Mouse (Mus musculus) urinary bladder, adult 18-20 months (tissue): ENCODE results near the gene Cfap58.

Experiments used
- DNase-seq, 2 experiments: peaks; one replicate each; pipeline ENCODE4 v3.0.0; 2022; ENCODE audit warnings: low spot score in 2 of 2, mixed read lengths in 2 of 2

The Cfap58 gene

DNA sequence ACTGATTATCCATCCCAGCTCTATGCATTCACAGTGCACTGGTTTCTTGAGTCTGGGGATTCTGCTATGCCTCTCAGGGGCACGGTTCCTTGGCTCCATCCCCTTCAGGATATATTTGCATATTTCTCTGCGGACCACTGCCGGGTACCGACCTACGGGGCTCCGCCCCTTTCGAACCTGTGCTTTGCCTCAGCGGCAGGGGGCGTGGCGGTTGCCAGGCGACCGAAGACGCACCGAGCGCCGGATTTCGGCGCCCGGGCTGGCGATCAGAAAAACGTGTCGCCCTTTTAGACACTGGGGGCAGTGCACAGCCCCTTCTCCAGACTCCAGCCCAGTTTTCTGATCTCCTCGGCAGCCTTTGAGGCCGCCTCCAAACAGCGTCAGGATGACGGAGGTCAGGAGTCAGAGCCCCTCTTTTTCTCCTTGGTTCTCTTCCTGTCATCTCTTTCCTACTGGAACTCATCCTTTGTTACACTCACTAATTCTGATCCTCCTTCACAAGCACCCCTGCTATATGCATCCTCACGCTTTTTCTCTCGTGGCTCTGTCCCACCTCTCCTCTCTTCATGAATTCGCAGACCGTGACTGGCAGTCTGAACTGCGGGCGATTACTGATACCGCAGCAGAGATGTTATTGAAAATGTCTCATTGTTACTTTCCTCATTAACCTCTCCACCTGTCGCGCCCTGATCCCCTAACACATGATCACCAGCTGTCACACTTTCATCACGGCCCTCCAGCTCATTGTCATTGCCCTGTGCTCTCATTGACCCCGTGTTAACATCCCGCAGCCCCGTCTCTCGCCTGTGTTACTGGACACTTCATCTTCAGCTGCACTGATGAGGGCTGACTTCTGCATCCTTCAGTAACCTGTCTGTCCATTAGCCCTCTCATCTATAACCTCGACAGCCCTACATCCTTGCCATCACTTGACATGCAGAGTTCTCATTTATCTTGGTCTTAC, at the start of gene Cfap58:
Gene Cfap58, plus strand, starts transcription at position 233 of the 964 bp plus-strand sequence.
- peak; percentile 20 to 40 for DNase-seq

DNA sequence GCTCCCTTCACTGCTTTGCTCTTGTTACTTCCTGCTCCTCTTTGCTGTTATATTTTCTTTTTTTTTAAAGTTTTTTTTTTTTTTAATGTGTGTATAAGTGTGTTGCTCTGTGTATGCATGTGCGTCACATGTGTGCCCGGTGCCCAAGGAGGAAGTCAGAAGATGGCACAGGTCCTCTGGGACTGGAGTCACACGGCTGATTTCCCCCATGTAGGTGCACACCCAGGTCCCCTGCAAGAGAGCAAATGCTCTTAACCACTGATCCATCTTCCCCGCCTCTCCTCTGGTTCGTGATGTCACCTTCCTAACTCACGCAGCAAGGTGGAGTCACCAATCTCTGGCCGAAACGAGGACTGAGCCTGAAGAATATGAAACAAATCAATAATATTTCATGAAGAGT, 49.4 kb upstream of the Cfap58 start:
- no peak for DNase-seq

DNA sequence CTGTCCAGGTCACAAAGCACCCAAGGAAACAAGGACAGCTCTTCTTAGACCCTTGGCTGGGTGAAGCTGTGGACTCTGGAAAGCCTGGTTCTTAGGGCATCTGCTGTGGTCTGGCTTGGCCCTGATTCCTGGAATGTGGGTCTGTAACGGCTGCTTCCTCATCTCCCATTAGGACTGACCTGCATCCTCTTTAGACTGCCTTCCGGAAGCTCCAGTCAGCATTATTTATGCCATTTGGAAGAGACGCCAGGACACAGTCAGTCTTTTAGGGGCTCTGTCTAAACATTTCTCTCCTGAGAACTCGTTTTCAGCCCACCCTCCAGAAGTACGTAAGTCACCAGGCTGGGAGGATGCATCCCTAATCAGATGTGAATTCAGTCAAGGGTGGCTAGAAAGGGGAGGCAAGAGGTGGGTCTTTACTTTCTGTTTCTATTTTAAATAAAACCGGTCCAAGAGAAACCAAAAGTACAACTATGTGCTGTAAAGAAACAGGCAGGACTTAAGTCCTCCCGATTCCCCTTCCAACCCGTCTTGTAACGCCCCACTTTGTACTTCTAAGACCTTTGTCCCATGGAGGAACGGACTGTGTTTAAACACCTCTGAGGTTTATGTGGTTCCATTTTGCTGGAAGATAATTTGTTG, 46.9 kb upstream of the Cfap58 start:
- DNase-seq, result no peak

DNA sequence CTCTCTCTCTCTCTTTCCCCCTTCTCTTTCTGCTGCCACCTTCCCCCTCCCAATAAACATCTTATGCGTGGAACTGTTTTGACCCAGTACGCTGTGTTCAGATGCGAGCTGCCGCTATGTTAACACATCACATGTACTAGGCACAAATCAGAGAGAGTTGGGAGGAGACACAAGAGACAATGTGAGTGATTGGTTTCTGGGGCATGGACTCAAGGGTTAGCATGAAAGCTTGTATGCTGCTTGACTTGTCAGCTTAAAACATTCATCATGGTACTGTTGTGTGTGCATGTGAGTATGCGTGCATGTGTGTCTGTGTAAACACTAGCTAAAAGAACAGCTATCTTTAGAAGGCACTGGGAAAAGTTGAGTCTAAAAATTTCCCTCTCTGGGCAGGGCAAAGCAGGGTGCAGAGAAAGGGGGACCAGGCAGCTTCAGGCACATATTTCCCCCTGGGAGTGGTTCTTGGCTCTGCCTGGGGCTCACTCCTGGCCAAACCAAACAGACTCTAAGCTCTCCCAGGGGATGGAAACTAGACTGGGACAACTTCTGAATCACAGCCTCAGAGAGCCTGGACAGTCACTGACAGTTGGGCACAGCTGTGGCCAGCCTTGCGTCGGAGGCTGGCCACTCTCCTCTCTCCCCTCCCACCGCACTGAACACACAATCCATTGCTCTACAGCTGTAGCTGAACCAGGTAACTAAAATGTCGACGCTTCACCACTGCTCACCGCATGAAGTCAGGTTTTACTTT, 45.7 kb upstream of the Cfap58 start:
- no peak for DNase-seq

DNA sequence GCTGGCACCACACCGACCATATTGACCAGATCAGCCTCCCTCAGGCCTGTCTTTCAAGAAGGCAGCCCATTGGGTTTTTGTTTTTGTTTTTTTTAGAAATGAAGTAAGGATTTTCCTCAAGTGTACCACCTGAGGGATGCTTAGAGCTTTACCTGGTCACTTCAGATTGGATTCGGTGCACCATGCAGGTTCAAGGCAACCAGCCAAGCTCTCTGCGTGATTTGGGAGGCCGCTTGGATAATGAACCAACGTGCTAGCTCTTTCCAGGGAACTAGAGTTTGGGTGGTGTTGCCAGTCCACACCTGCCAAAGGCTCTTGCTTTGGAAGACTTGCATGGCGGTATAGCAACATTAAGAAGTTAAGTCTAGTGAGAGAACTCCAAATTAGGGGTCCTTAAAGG, 44.4 kb upstream of the Cfap58 start:
- DNase-seq, result no peak

DNA sequence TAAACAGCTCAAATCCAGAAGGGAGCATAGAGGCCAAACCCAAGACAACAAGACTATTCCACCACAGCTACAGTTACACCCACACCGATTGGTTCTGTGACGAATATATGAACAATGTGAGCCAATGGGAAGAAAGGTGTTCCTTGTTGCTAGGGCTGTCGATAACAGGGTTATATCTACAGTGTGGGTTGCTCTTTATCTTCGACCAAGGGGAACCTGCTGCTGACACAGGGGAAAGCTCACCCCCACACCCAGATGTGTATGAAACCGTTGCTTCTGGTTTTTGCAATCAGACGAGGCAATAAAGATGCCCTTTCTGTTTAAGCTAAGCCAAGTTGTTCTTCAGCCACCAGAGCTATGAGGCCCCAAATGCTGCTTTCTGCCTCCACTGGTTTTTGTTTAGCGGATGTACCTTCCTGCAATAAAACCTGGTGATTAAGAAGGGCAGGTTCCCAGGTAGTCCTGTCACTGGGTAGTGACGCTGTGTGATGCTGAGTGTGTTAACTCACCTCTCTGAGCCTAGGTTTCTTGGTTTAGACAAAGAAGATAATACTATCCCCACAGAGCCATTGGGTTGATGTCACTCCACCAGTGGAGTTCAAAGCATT, 38.9 kb upstream of the Cfap58 start:
- DNase-seq, result no peak

DNA sequence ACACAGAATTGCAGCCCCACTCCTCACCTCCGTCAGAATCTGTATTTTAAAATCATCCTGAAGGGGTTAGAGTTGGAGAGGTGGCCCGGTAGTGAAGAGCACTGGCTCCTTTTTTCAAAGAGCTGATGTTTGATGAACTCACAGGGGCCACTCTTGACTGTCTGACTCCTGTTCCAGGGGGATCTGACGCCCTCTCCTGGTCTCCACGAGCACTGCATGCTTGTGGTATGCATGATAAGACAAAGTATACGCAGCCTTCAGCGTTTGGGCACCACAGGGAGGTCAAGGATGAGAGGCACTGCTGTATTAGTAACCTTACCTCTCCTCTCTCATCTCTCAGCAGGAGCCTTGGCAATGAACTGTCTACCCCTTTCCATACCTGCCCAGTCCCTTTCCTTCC, 37.5 kb upstream of the Cfap58 start:
- DNase-seq, result no peak

DNA sequence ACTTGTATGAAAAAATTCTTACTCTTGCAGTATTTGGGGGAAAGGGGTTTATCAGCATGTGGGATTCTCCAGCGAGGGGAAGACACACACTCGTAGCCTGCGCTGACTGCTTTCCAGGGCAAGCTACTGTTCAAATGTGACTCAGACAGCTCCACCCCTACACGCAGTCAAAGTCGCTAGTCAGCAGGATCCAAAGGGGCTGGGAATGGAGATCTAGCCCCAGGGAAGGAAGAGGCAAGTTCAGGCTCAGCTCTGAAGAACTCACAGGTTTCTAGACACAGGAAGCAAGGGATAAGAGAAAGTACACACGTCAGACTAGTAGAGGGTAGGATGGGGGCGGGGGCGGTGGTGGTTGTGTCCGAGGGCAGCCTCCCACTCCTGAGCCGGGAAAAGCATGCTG, 36.9 kb upstream of the Cfap58 start:
- DNase-seq, result no peak

DNA sequence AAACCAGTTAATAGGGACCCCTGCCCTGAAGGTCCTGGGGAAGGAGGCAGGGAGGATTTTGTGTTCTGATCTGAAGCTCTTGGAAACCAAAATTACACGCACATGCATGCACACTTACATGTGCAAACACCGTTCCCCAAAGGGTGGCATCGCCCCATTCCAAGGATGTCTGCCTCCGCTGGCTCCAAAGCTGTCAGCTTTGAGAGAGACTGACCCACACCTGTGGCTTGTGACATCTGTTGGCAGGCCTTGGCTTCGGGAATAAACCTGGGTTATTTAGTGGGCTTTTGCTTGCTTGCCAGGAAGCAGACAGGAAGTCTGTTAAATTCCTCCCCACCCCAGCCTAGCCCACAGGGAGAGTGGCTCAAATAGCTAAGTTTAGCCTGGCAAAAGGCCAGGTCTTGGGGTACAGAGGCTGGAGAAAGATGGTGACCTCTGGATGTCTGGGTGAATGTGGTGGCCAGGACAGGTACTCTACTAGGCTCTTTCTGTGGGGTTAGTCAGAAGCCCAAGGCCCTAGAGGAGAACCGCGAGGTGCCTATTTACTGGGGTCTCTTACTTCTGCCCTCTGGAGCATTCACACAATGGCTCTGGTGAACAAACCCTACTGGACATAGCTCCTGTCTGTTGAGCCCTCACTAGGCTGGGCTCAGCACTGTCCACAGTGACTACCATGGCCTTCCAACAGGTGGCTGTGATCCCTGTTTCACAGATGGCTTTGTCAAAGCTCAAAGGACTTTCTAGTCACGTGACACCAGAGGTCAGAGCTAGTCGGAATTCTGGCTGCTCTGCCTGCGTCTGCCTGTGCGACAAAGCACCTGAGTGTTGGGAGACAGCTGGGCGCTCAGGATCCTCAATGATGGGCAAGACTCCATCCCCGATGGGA, 34.9 kb upstream of the Cfap58 start:
- no peak for DNase-seq

DNA sequence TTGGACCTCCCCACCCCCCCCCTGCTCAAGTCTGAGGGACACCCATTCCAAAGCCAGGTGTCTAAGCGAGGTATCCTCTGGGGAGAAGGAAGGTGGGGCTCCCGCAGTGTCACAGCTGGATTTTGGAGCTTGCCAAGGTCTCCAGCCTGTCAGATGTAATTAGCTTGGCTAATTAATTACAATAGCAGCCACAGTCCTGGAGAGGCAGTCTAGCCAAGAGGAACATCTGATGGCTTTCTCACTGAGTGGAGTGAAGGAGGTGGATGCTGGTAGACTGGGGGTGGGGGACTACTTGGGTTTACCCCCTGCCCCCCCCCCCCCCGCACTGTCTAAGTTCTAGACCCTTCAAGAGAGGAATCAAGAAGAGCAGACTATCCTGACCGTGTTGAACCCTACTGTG, 33.8 kb upstream of the Cfap58 start:
- no peak for DNase-seq

DNA sequence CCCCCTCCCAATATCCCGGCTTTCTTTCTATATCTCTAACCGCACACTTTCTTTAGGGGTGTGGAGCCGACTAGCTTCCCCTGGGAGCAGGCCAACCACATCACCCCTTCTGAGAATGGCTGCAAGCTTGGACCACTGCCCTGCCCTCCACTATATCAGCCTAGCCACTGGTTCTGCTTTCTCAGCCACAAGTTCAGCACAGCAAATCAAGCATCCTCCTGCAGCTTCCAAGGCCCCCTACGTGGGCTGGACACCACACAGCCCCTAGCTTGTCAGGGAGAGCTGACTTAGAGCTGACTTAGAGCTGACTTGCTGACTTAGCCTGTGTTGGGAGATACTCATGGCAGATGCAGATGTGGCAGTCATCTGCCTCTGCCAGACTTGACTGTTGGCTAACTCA, 32.4 kb upstream of the Cfap58 start:
- no peak for DNase-seq

DNA sequence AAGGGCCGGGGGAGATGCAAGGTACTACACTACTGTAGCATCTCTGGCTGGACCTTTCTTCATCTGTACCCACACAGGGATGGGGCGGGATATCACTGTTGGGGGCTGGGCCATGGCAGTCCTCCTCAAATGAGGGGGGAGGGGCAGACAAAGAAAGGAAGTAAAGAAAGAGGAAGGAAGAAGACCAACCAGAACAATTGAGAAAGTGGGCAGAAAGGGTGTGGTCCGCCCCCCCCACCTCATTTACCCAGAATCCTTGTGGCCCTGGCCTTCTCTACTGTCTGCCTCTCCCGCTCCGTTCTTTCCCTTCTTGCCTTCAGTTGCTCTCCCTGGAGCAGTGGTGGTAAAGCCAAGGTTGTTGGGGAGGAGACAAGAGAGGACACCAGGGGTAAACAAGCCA, 31.9 kb upstream of the Cfap58 start:
- DNase-seq, result no peak

DNA sequence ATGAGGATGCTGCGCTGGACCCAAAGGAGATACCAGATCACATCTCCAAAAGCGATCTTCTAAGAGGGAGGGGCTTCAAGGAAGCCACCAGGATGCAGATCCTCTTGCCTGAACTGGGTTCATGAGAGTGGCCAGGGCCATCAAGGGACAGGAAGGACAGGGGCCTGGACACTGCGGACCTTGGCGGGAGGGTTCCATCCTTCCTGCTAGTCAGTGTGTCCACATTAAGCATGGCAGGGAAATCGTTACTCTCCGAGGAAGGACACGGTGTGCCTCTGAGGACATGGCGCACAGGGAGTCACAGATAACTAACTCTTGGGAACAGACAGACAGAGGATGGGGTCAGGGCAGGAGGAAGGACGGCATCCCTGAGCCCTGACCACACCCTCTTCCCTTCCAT, 29.9 kb upstream of the Cfap58 start:
- DNase-seq, result no peak

DNA sequence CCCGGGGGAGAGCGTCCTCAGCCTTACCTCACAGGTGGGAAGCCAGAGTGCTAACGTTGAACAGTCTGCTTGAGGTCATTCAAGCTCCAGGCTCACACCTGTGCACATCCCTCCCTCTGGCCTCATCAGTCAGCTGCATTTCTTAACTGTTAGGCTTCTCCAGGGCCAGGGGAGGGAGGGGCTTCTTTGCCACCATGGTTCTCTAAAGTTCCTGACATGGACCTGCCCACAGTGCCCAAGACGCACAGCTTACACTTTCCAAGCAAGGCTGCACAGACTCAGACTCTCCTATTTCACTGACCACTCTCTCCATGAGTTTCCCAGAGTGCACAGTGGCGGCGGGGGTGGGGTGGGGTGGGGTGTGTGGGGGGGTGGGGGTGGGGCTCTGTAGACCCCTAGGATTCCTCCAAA, 28.5 kb upstream of the Cfap58 start:
- no peak for DNase-seq

DNA sequence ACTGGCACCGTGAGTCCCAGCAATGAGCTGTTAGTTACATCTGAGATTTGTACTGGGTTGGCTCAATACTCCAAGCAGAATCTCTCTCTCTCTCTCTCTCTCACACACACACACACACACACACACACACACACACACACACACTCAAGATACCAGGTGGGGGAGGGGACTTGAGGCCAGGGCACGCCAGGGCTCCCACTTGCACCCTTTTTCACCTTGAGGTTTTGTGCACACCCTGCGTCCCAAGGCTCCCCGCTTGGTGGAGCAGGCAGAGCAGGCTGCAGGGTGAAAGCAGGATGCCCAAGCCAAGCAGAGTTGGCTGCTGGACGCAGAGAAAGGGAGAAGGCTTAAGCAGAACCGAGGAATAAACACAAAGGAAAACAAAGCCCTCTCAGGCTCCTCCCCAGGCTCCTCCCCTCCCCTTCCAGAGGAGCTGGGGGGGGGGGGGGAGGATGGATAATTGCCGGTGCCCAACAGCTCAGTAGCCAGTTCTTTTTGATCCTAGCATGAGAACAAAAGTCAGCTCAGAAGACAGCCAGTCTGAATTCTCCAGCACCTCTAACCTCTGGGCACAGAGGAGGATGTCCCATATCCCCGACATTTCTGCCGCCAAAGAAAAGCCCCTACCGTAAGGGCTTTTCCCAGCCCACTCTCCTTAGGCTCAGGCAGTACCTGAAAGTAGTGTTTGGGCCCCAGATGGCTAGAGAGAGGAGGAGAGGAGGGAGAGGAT, 27.9 kb upstream of the Cfap58 start:
- DNase-seq, result no peak

DNA sequence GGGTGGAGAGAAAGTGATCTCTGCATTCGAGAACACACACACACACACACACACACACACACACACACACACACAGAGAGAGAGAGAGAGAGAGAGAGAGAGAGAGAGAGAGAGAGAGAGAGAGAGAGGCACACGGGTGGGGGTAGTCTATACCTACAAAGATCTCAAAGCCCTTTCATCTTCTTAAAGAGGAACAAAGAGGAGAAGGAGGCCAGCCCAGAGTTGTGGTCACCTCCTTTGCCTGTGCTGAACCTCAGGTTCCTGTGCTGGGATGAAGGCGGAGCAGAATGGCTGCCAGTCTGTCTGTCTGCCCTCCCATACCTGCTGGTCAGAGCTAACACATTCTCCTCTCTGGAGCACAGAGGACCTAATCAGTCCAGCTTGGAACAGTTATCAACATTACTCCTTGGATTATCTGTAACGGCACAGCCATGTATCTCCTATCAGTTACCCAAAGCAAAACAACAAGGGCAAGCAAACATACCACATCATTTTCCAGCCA, 27.3 kb upstream of the Cfap58 start:
- DNase-seq, result no peak

DNA sequence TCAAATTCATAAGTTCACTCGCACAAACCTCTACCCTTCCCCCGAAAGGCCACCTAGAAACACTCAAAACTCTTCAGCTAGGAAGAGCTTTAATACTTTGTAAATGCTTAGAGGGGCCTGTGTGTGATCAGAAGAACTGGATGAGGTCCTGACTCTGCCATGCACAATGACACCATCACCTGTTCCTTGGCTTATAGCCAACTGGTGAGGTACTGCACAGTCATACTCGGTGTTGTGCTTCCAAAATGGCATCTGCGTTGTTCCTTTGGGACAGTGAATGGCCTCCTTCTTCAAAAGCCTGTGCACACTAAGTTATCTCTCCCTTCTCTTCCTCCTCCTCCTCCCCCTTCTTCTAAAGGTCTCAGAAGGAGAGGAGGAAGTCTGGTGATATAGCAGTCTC, 26.7 kb upstream of the Cfap58 start:
- DNase-seq, result no peak

DNA sequence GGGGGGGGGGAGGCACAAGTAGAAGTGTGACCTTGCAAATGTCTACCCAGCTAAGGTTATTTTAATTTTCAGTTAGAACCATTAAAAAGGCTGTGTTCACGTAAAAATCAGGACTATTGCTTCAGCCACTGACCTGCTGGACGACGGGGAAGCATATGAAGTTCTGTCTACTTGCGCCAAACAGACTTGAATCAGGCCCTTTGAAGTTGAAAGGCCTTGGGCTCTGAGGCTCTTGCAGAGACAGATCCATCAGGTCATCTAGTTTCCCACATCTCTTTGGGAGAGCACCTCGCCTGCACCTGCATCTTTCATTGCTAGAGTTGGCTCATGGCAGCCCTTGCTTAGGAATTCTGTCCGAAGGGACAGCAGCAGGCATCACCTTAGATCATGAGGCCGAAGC, 24.1 kb upstream of the Cfap58 start:
- no peak for DNase-seq

DNA sequence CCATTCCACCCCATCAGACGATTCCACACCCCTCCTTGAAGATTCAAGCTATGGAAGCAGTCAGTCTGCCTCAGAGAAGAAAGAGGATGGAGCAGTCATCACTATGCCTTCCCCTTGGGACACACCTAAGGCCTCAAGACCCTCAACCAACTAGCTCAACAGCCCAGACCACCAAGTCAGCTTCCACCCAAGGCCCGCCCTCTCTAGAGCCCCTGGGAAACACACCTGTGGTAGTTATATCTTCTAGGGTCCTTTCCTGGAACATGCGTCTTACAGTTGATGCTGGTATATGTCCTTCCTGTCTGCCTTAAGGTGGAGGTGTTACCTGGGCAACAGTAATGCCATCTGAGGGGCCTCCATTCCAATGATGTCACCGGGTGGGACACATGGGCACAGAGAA, 23.3 kb upstream of the Cfap58 start:
- DNase-seq, result no peak

DNA sequence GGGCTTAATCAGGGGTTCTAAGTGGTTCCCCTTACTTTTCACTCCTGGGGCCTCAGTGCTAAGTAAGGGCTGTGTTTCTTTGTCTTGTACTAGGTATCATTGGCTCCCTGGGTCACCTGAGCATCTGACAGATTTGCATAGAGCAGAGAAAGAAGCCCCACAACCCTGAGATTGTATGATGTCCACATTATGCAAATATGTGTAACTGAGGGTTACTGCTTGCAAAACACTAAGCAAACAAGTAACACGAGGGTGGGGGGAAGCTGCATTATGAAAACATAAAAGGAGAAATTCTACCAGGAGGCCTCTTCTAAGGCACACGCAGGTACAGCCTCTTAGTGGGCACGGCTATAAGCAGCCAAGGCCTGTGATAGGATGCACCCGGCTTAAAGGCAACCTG, 22.2 kb upstream of the Cfap58 start:
- DNase-seq, result no peak
